Mouse (Mus musculus) testis, postnatal 14 days (tissue): ENCODE measurements around the gene Tiam1.

ENCODE experiments used
- DNase-seq: peaks from one replicate; pipeline ENCODE4 v3.0.0; 2021; ENCODE audit warnings: low spot score

The Tiam1 gene

DNA sequence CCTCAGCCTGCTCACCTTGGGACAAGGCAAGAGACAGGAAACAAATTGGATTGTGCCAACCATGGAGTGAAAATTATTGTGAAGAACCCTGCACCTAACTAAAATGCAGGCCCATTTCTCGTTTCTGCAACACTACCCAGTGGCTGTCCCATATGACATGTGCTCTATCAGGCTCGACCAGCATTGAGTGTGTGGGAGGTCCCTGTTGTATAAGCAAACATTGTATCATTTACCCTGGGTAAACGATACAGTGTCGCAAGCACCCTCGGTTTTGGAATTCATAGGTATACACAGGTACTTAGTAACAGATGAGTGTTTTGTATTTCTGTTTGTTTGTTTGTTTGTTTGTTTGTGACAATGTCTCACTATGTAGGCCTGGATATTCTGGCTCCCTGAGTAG, 357.8 kb downstream of the Tiam1 start:
- no peak for DNase-seq

DNA sequence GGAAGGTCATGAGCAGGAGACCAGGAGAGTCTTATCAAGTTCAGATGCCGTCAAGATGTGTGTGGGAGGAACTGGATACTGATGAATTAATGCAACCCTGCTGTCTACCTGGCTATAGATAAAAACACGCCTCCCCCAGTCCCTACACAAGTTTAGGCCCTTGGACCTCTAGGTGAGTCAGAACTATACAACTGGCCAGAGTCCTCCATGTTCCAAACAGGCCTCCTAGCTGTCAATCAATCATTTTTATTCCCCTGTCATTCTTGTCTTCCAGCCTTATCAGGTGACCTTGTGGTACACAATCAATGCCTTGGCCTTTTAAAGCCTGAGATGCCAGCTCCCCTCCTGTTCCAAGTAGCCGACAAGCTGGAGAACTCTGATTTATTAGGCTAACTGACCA, 363.9 kb downstream of the Tiam1 start:
- DNase-seq, result no peak

DNA sequence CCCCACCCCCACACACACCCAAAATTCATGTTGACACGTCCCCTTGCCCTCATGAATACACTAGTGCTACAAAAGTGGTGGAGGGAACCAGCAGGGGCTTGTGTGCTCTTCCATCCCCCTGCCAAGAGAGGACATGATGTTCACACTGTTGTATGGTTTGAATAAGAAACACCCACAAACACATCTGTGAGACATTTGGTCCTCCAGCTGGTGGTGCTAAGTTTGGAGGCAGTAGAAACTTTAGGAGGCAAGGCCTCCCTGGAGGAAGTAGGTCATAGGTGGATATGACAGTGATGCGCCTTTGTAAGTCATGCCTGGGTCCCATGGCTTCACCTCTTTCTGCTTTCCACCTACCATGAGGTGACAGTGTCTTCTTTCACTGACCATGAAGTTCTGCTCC, 366.1 kb downstream of the Tiam1 start:
- DNase-seq, result no peak

DNA sequence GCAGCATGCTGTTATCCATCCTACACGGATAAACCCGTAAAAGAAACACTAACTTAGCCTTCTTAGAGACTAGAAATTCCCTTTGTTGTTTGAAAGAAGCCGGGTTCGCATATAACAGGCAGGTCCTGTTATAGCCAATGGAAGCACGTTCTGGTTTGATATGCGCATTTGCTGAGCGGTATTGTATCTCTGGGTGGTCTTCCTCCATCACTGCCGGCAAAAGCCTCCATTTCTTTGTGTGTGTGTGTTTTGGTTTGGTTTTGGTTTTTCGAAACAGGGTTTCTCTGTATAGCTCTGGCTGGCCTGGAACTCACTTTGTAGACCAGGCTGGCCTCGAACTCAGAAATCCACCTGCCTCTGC, 369.0 kb downstream of the Tiam1 start:
- no peak for DNase-seq

DNA sequence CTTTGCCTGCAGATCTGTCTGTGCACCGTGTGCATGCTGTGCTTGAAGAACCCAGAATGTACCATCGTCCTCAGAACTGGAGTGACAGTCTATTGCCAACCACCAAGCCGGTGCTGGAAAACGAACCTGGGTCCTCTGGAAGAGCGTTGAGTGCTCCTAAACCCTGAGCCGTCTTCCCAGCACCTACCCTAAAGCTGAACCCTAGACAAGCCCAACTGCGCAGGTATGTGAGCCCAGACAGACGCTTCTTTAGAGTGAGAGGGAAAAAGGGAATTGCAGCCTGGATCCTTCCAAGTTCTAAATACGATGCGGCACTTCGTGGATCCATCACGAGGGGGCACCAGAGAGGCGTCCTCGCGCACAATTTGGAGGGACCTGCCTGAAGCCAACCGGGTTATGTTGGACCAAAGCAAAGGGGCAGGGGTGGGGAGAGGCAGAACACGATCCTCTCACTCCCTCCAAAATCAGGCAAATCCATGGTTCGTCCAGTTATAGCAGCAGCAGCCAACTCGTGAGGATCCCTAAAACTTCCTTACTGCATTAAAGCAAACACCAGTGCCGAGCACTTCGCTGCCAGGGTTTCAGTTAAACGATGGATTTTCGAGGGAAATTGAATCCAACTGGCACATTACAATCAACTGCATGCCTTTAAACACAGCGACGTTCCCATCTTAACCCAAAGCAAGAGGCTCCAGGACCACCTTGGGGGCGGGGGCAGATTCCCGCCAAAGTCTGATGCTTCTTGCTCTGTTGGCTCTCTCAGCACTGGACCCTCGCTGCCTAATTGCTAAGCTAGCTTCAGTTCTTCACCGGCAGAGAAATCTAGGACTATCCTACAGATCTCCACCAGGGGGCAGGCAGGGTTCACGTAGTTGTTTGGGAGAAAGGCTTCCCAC, 369.7 kb downstream of the Tiam1 start:
- peak; percentile 71 for DNase-seq

DNA sequence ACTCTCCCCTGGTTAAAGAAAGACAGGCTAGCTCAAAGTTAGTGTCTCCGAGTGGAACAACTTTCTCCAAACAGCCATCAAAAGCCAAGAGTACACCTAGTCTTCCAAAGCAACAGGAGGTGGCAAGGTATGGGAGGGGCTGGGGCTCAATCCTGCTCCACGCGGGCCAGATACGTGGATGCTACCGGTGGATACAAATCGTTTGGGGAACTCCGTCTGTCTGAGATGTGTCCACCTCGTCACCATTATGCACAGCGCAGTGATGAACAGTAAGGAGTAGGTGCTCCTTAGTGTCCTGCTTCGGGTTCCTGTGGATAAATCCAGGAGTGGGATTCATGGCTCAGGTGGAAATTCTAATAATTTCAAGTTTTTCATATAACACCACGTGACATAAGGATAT, 377.6 kb downstream of the Tiam1 start:
- DNase-seq, result no peak

DNA sequence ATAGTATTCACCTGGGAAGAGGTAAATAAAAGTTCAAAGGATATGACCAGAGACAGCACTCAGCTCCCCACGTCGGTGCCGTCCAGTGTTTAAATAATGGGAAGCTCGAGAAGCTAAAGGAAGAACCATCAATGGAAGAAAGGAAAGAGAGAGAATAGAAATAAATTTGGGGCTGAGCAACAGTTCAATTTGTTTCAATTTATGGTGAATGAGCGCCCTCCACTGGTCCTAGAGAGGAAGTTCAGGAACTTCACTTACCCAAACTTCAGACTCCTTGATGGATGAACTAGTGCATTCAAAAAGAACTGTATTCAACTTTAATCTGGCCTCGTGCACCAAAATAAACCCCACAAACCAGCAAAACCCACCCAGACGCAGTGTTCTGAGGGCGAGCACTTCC, 378.1 kb downstream of the Tiam1 start:
- DNase-seq, result no peak

DNA sequence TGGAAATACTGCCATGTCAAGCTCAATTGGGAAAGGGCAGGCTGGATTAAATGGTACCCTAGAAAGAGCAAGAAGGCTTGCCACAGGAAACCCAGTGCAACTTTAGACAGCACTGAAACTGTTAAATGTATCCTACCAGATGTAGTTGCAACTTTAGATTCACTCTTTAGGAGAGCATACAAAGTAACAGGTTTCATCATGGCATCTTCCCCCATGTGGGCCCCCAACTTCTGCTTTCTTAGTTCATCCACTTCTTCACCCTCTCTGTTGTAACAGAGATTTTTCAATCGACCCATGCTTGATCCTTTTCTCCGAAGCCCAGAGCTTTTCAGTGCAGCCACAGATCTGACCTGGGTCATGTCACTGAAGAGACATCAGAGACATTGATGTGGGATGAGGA, 379.8 kb downstream of the Tiam1 start:
- no peak for DNase-seq

DNA sequence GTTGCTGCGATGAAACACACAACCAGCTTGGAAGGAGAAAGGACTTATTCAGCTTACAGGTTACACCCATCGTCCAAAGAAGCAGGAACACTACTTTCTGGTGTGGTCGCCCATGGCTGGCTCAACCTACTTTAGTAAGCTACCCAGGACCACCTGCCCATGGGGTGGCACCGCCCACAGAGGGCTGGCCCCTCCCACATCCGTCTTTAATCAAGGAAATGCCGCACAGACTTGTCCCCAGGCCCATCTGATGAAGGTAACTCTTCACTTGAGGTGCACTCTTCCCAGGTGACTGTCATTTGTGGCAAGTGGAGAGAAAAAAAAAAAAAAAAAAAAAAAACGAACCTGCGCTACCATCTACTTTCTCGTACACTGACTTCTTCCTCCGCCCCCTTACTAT, 381.0 kb downstream of the Tiam1 start:
- no peak for DNase-seq

DNA sequence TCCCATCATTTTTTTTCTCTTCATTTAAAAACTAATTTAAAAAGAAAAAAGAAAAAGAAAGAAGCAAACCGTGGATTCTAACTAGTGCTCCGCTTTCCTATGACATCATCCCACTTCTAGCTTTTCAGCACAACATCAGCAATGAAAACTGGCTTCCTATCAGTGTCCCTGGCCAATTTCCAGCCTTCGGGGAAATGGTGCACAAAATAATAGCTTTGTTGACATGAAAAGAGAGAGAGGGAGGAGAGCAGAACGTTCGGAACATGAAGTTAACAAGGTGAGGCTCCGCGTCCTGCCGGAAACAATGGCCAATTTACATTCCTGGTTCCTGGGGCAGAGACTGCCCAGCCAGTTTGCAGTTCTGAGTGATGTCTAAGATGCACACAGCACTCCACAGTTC, 381.5 kb downstream of the Tiam1 start:
- peak; percentile 56 for DNase-seq

DNA sequence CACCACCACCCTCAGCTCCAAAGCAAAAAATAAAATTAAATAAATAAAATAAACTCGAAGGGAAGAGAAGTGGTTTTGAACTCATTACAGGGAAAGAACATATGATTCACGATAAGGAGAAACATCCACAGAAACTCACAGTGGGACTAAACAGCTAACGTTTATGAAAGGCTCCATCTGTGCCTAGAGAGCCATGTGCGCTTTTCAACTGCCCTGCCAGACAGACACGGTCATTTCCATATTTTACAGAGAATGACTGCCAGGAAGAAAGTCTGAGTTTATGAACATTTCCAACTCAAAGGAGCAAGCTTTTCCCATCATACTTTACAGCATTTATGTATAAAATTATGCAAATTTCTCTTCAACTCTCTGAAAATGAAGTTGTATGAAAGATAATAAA, 386.2 kb downstream of the Tiam1 start:
- DNase-seq, result no peak

DNA sequence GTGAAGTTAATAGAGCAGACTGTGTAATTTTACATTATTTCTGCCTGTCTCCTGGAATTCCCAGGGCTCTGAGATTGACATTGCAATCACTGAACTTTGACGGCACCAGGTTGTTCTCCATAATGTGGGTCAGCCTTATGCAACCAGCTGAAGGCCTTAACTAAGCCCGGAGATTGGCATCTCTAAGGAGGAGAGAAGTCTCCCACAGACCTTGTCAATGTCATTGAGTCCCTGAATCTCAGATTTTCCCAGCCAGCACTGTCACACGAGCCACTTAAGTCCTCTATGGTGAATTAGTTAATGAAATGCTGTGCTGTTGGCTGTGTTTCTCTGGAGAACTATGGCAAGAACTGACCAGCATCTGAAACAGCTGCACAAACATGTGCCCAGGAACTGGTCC, 388.9 kb downstream of the Tiam1 start:
- DNase-seq, result no peak

DNA sequence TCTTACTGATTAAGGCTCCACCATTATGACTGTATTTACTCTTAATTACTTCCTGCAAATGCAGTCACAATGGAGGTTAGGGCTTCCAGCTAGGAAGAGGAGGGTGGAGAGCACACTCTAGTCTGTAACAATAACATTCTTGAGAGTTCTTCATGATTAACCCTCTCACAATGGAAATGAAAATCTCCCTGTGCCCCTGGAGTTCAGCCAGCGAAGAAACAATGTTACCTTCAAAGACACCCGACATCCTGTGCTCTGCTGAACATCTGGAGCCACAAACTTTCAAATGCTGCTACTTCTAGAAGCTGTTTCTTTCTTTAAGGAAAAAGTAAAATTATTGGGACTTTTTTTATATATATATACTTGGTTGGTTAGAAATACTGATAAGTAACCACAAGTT, 395.7 kb downstream of the Tiam1 start:
- DNase-seq, result no peak

DNA sequence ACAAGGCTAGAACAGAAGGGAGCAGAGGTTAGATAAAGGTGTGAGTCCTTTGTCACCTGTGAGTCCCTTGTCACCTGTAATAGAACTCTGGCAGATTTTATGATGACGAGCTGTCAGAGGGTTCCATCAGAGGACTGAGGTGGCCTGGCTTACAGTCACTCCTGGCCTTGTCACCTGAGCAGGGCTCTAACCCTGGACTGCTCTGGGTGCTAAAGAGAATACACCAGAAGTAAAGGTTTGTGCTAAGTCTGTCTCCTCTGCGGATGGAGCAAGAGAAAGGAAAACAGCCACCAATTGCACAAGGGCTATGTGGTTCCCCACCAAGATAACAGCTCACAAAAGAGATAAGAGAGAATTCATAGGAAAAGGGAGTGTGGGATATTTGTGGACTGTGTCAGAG, 404.0 kb downstream of the Tiam1 start:
- DNase-seq, result no peak

DNA sequence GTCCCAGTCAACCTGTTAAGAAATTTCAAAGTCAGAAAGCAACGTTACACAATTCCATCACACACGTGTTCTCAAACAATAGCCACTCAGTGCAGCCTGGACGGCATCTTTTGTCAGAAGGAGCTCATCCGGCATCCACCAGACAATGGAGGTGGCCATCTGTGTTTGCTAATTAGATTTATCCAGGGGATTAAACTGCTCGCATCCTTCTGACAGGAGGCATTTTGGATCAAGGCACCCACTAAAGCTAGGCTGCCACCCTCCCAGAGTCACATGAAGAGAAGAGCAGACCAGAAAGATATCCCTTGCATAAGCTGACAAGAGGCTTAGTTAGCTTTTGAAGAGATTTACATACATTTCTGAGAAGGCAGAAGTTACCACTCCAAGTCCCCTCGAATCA, 404.6 kb downstream of the Tiam1 start:
- DNase-seq, result no peak
